Mouse (Mus musculus): ENCODE results near the gene Ifi214.
"Not testable (repeated sequence)": the region's sequence is repeated elsewhere in the genome, so short reads cannot be mapped to it uniquely, and the experiment has no call there.

The Ifi214 gene

GRCm38 (mm10) chr1:173535791-173536190 is at the start of gene Ifi214:
Gene Ifi214, minus strand, starts transcription at chr1:173535957.
- not testable (repeated sequence) for DNase-seq (ENCODE audit: low spot score in 2 of 2)

- no peak for DNase-seq (ENCODE audit: low spot score in 2 of 2)
Measured at GRCm38 (mm10) chr1:173579921-173580585, 44.3 kb upstream of the Ifi214 start.

DNA sequence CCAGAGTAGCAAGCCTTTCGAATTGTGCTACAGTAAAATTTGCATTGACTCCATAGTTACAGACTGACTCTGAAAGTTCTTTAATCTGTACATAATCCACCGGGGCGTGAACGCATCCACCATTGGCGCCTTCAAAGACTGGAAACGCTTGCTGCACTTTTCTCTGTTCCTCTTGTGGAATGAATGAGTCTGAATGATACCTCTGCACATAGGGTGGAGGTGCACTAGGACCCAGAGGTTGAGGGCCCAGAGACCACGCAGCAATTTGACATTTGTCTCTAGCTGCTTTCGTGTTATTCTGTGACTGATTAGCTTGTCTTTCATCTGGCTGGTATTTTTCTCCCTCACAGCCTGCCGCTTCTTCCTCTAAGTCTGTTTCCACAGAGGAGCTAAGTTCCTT is 43.3 kb upstream of the Ifi214 start:
- DNase-seq (ENCODE audit: low spot score in 2 of 2): no peak

GRCm38 (mm10) chr1:173550491-173551050 is 14.8 kb upstream of the Ifi214 start:
- not testable (repeated sequence) for DNase-seq (ENCODE audit: low spot score in 2 of 2)

GRCm38 (mm10) chr1:173548798-173549197 is 13.0 kb upstream of the Ifi214 start:
- not testable (repeated sequence) for DNase-seq (ENCODE audit: low spot score in 2 of 2)

- no peak for DNase-seq (ENCODE audit: low spot score in 2 of 2)
Measured at GRCm38 (mm10) chr1:173521452-173521851, 14.3 kb downstream of the Ifi214 start.

DNA sequence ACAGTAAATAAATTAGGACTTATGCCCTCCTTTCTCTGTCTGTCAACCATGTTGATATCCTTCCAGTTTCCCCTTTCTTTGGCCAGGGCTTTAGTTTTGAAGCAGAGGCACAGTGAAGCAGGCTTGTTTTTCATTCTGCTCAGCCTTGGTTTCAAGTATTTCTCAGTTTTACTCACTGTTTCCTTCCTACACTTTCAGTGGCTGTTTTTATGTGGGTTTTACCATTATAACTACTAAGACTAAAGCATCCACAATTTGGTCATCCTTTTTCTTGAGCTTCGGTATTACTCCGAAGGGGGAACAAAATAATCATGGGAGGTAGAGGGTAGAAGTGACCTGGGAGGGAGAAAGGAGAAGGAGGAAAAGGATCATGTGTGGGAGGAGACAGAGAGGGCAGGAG is 25.2 kb downstream of the Ifi214 start:
- not testable (repeated sequence) for DNase-seq (ENCODE audit: low spot score in 2 of 2)

- DNase-seq (ENCODE audit: low spot score in 2 of 2): not testable (repeated sequence)
Measured at GRCm38 (mm10) chr1:173491483-173491882, 44.3 kb downstream of the Ifi214 start.

DNA sequence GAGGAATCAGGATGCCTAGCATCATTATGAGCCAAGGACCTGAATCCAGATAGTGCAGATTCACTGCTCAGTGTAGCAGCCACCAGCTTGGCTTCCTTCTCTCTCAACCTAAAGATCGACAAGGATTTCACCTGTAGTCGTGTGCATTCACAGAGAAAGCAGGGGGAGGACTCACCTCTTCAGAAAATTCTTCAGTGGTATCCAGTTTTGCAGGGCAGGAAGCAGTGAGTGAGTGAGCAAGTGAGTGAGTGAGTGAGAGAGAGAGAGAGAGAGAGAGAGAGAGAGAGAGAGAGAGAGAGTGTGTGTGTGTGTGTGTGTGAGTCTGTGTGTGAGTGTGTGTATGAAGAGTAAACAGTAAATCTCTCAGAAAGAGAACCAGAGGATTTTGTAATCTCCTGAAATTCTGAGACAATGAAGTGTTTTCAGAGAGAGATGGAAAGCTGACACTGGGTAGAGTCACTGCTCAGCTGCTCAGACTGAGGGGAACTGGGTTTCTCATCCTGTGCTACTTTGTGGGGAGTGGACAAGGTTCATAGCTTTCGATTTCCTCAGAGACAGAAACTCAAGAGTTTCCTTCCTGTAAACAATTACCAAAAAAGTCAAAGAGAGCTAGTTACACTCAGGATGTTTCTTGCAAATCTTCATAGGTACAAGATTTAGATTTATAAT is 44.8 kb downstream of the Ifi214 start, which contains the start of gene Ifi206:
Gene Ifi206, minus strand, starts transcription at position 230 of the 669 bp plus-strand sequence.
- not testable (repeated sequence) for DNase-seq (ENCODE audit: low spot score in 2 of 2)

DNA sequence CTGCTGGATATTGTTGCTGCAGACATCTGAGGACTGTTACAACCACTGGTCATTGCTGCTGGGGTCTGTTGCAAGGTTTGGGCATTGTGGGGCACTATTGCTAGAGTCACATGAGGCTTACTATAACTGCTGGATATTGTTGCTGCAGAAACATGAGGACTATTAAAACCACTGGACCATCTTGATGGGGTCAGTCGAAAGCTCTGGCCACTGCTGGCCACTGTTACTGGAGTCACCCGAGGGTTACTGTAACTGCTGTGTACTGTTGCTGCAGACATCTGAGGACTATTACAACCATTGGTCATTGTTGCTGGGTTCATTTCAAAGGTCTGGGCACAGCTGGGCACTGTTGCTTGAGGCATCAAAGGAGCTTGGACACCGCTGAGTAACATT is 54.6 kb downstream of the Ifi214 start:
- not testable (repeated sequence) for DNase-seq (ENCODE audit: low spot score in 2 of 2)

DNA sequence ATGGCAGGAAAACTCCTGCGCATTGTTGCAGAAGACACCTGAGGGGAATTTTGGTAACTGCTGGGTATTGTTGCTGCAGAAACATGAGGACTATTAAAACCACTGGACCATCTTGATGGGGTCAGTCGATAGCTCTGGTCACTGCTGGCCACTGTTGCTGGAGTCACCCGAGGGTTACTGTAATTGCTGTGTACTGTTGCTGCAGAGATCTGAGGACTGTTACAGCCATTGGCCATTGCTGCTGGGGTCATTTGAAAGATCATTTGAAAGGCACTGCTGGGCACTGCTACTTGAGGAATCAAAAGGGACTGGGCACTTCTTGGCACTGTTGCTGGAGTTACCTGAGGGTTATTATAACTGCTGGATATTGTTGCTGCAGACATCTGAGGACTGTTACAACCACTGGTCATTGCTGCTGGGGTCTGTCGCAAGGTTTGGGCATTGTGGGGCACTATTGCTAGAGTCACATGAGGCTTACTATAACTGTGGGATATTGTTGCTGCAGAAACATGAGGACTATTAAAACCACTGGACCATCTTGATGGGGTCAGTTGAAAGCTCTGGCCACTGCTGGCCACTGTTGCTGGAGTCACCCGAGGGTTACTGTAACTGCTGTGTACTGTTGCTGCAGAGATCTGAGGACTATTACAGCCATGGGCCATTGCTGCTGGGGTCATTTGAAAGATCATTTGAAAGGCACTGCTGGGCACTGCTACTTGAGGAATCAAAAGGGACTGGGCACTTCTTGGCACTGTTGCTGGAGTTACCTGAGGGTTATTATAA is 55.2 kb downstream of the Ifi214 start:
- DNase-seq (ENCODE audit: low spot score in 2 of 2): not testable (repeated sequence)
